Comparison of ENCODE assay signal across 10 mouse cellular contexts in genomic region chr10:68106351-68106950, GRCm38 (mm10).
DNase-seq lines count a peak whose midpoint lies in the region; ATAC-seq and TF ChIP-seq lines count a peak whose summit lies in the region.
"Had no signal": no experiment of that assay in that cellular context is flagged by ENCODE, and none has a peak within 500 bp of the region (broad histone marks: within the 10 kb centered on the region; RNA-seq: fewer than 3 reads in every experiment).

No protein-coding gene starts in this region.

- TF ChIP-seq POLR2A in cerebellum, adult 2 months (IDR thresholded peaks at IDR 0.05; ENCODE audit: borderline replicate concordance, insufficient read depth, low read length), result no peak

- no peak overlapping the region for H3K4me3 ChIP-seq in cerebellum, adult 2 months (replicated peaks; ENCODE audit: insufficient read depth, low read depth, low read length)
- no peak overlapping the region for H3K4me3 ChIP-seq in kidney, embryonic 15.5 days (replicated peaks)
- H3K4me3 ChIP-seq in embryonic facial prominence, embryonic 10.5 days, result no peak overlapping the region
- H3K4me3 ChIP-seq in midbrain, embryonic 14.5 days (replicated peaks; ENCODE audit: low read depth, low read length), result no peak overlapping the region
- H3K4me3 ChIP-seq: liver, embryonic 12.5 days had no signal

- no peaks in the 10 kb centered on the region for H3K27me3 ChIP-seq in cerebellum, adult 2 months (ENCODE audit: control insufficient read depth, insufficient read depth, low read length)
- no peaks in the 10 kb centered on the region for H3K27me3 ChIP-seq in kidney, embryonic 15.5 days
- H3K27me3 ChIP-seq in embryonic facial prominence, embryonic 10.5 days (replicated peaks; ENCODE audit: low read depth, poor library complexity, severe bottlenecking), result no peaks in the 10 kb centered on the region
- H3K27me3 ChIP-seq in midbrain, embryonic 14.5 days (ENCODE audit: control insufficient read depth, insufficient read depth, low read length), result no peaks in the 10 kb centered on the region
- H3K27me3 ChIP-seq: liver, embryonic 12.5 days had no signal

- H3K36me3 ChIP-seq in kidney, embryonic 15.5 days, result peaks cover 14% of the 10 kb centered on the region
- peaks cover 25% of the 10 kb centered on the region for H3K36me3 ChIP-seq in embryonic facial prominence, embryonic 10.5 days (replicated peaks)
- H3K36me3 ChIP-seq in midbrain, embryonic 14.5 days (ENCODE audit: control insufficient read depth, insufficient read depth, low read length), result no peaks in the 10 kb centered on the region

- H3K4me1 ChIP-seq in cerebellum, adult 2 months (ENCODE audit: control insufficient read depth, insufficient read depth, low read length), result 0 out of 2 replicates have a peak, but pooled peaks cover 2% of the 10 kb centered on the region
- H3K4me1 ChIP-seq in kidney, embryonic 15.5 days, result peaks cover 52% of the 10 kb centered on the region
- peaks cover 58% of the 10 kb centered on the region for H3K4me1 ChIP-seq in embryonic facial prominence, embryonic 10.5 days
- peaks cover 40% of the 10 kb centered on the region for H3K4me1 ChIP-seq in midbrain, embryonic 14.5 days (ENCODE audit: control insufficient read depth, insufficient read depth, low read length)

- peak; percentile 15 to 34 for DNase-seq in cerebellum, postnatal 10 days
- no peak for DNase-seq in cerebellum, adult 2 months
- DNase-seq in kidney, adult 18-20 months, result no peak
- peak; percentile 3 for DNase-seq in embryonic facial prominence, embryonic 10.5 days (ENCODE audit: low spot score)
- DNase-seq in midbrain, embryonic 14.5 days, result peak; percentile 81
- DNase-seq in yolk sac, embryonic 10.5 days (ENCODE audit: low spot score), result no peak
- no peak for DNase-seq in layer of hippocampus, adult 9-10 months (ENCODE audit: low spot score)
- DNase-seq: cerebellum, adult 9-10 months had no signal

- TF ChIP-seq CTCF in cerebellum, adult 2 months (IDR thresholded peaks at IDR 0.05; ENCODE audit: borderline replicate concordance, insufficient read depth, low read depth, low read length), result no peak

- no peak for ATAC-seq in kidney, embryonic 15.5 days (replicated peaks; ENCODE audit: low FRiP score)
- peak; percentile 49; the same call in 1 of the 2 replicates for ATAC-seq in midbrain, embryonic 14.5 days (ENCODE audit: low FRiP score, low TSS enrichment)
- ATAC-seq: liver, embryonic 12.5 days had no signal

- no peak overlapping the region for H3K27ac ChIP-seq in cerebellum, adult 2 months (ENCODE audit: insufficient read depth, low read length)
- 0 out of 2 replicates have a peak overlapping the region, but pooled peaks have one; percentile 77 for H3K27ac ChIP-seq in kidney, embryonic 15.5 days
- no peak overlapping the region for H3K27ac ChIP-seq in embryonic facial prominence, embryonic 10.5 days (replicated peaks)
- peak overlapping the region; percentile 62 for H3K27ac ChIP-seq in midbrain, embryonic 14.5 days (replicated peaks; ENCODE audit: low read depth, low read length)
- H3K27ac ChIP-seq: liver, embryonic 12.5 days had no signal

- H3K9ac ChIP-seq in kidney, embryonic 15.5 days, result no peak overlapping the region
- H3K9ac ChIP-seq in midbrain, embryonic 14.5 days (replicated peaks; ENCODE audit: low read length), result no peak overlapping the region
- H3K9ac ChIP-seq: liver, embryonic 12.5 days had no signal

- H3K9me3 ChIP-seq in kidney, embryonic 15.5 days (replicated peaks), result no peaks in the 10 kb centered on the region
- H3K9me3 ChIP-seq in embryonic facial prominence, embryonic 10.5 days, result no peaks in the 10 kb centered on the region
- no peaks in the 10 kb centered on the region for H3K9me3 ChIP-seq in midbrain, embryonic 14.5 days (ENCODE audit: control insufficient read depth, low read length)
- H3K9me3 ChIP-seq: liver, embryonic 12.5 days had no signal

- no peak overlapping the region for H3K4me2 ChIP-seq in kidney, embryonic 15.5 days
- H3K4me2 ChIP-seq in midbrain, embryonic 14.5 days (ENCODE audit: low read length), result no peak overlapping the region
- H3K4me2 ChIP-seq: liver, embryonic 12.5 days had no signal

- WGBS in cerebellum, adult 2 months, result 70% methylated on average over 9 of the region's 9 CpGs
- WGBS in kidney, embryonic 15.5 days, result 42% methylated on average over 9 of the region's 9 CpGs
- WGBS in embryonic facial prominence, embryonic 10.5 days, result 83% methylated on average over 9 of the region's 9 CpGs
- 33% methylated on average over 9 of the region's 9 CpGs for WGBS in midbrain, embryonic 14.5 days

Comparison
In these comparisons a context has a peak if more than half of its experiments do, and no peak if none do; other contexts are left out.
1. DNase-seq: peak in cerebellum, postnatal 10 days (2 of 2), embryonic facial prominence, embryonic 10.5 days (single experiment) and midbrain, embryonic 14.5 days (single experiment); none in cerebellum, adult 2 months (0 of 2), kidney, adult 18-20 months (single experiment), yolk sac, embryonic 10.5 days (single experiment) and layer of hippocampus, adult 9-10 months (single experiment).
2. H3K27ac ChIP-seq: peak in kidney, embryonic 15.5 days (single experiment) and midbrain, embryonic 14.5 days (single experiment); none in cerebellum, adult 2 months (single experiment) and embryonic facial prominence, embryonic 10.5 days (single experiment).